Mouse (Mus musculus) MEL (cell line): Measurements from ENCODE around the gene Scarb2.
"Not testable (repeated sequence)": the region's sequence is repeated elsewhere in the genome, so short reads cannot be mapped to it uniquely, and the experiment has no call there.

Experiments used
- CHD1 ChIP-seq: IDR thresholded peaks from 2 replicates; pipeline ENCODE4 v1.6.1; 2012; ENCODE audit warnings: low read depth, mild to moderate bottlenecking, inconsistent platforms, low read length, improper control_type of control experiment
- CTCF ChIP-seq, 3 experiments: IDR thresholded peaks in 2 of 3; conservative IDR thresholded peaks in 1 of 3; 2 replicates each; pipeline ENCODE4 v1.5.1; 2011 to 2012; ENCODE audit warnings: low read length in 3 of 3, low read depth in 2 of 3, mild to moderate bottlenecking in 2 of 3, improper control_type of control experiment in 1 of 3, inconsistent platforms in 1 of 3, mixed read lengths in 1 of 3, moderate library complexity in 1 of 3; ENCODE audit not compliant: control insufficient read depth in 1 of 3, insufficient read depth in 1 of 3, poor library complexity in 1 of 3, severe bottlenecking in 1 of 3
- E2F4 ChIP-seq: IDR thresholded peaks from 2 replicates; pipeline ENCODE4 v1.6.1; 2011; ENCODE audit warnings: low read depth, low read length, improper control_type of control experiment, borderline replicate concordance
- EP300 ChIP-seq, 2 experiments: IDR thresholded peaks; 2 replicates each; pipeline ENCODE4 v1.6.1; 2011; ENCODE audit warnings: improper control_type of control experiment in 2 of 2, low read length in 2 of 2, low read depth in 1 of 2, mild to moderate bottlenecking in 1 of 2
- HCFC1 ChIP-seq: IDR thresholded peaks from 2 replicates; pipeline ENCODE4 v1.6.1; 2012; ENCODE audit warnings: low read depth, mild to moderate bottlenecking, inconsistent platforms, low read length, improper control_type of control experiment, moderate library complexity
- MAFK ChIP-seq: IDR thresholded peaks from 2 replicates; pipeline ENCODE4 v1.6.1; 2011; ENCODE audit warnings: low read depth, mild to moderate bottlenecking, low read length, improper control_type of control experiment, borderline replicate concordance
- MAX ChIP-seq: IDR thresholded peaks from 2 replicates; pipeline ENCODE4 v1.6.1; 2011; ENCODE audit warnings: low read length, improper control_type of control experiment
- POLR2A ChIP-seq, 2 experiments: IDR thresholded peaks; 2 replicates each; pipeline ENCODE4 v1.6.1; 2011 to 2012; ENCODE audit warnings: low read length in 2 of 2, mild to moderate bottlenecking in 2 of 2, control low read depth in 1 of 2, improper control_type of control experiment in 1 of 2, low read depth in 1 of 2, moderate library complexity in 1 of 2; ENCODE audit not compliant: control insufficient read depth in 1 of 2, insufficient read depth in 1 of 2, poor library complexity in 1 of 2
- POLR2AphosphoS5 ChIP-seq: IDR thresholded peaks from 2 replicates; pipeline ENCODE4 v1.6.1; 2012; ENCODE audit warnings: low read depth, borderline replicate concordance, mild to moderate bottlenecking, inconsistent platforms, low read length, moderate library complexity, mixed read lengths
- RAD21 ChIP-seq: IDR thresholded peaks from 2 replicates; pipeline ENCODE4 v1.6.1; 2011; ENCODE audit warnings: mild to moderate bottlenecking, low read depth, low read length, improper control_type of control experiment
- SIN3A ChIP-seq: IDR thresholded peaks from 2 replicates; pipeline ENCODE4 v1.6.1; 2012; ENCODE audit warnings: low read length, improper control_type of control experiment, inconsistent platforms
- SMC3 ChIP-seq: IDR thresholded peaks from 2 replicates; pipeline ENCODE4 v1.6.1; 2011; ENCODE audit warnings: low read depth, low read length, improper control_type of control experiment
- TCF12 ChIP-seq: IDR thresholded peaks from 2 replicates; pipeline ENCODE4 v1.6.1; 2014; ENCODE audit warnings: low read depth, mild to moderate bottlenecking, inconsistent platforms, low read length, improper control_type of control experiment, moderate library complexity
- USF1 ChIP-seq: IDR thresholded peaks from 2 replicates; pipeline ENCODE4 v1.6.1; 2014; ENCODE audit warnings: low read depth, mild to moderate bottlenecking, inconsistent platforms, low read length, improper control_type of control experiment, moderate library complexity

GRCm38 (mm10) chr5:92521131-92521530, 14.5 kb upstream of the Scarb2 start:
- not testable (repeated sequence) for TF ChIP-seq HCFC1; POLR2A (IDR thresholded peaks at IDR 0.05; ENCODE audit: control insufficient read depth in 1 of 2, insufficient read depth in 1 of 2, low read depth in 1 of 2, low read length in 2 of 2, poor library complexity in 1 of 2); CTCF (IDR thresholded peaks at IDR 0.05 in 2 of 3, conservative IDR thresholded peaks at IDR 0.05 in 1 of 3; ENCODE audit: control insufficient read depth in 1 of 3, insufficient read depth in 1 of 3, low read depth in 2 of 3, low read length in 3 of 3, poor library complexity in 1 of 3, severe bottlenecking in 1 of 3); SIN3A; USF1; EP300 (IDR thresholded peaks at IDR 0.05; ENCODE audit: low read depth in 1 of 2, low read length in 2 of 2); SMC3; MAFK; E2F4; RAD21; POLR2AphosphoS5; CHD1; TCF12; MAX
